Mouse (Mus musculus) heart, embryonic 16.5 days (tissue): ENCODE measurements around the gene Slc34a1. TPM values are rescaled to one million over a fixed set of nuclear protein-coding genes. Genes with fewer than 3 reads are reported as not detected.
A peak's percentile ranks its signal among the peaks of the same experiment; 100 is the strongest.
"Not testable (repeated sequence)": the region's sequence is repeated elsewhere in the genome, so short reads cannot be mapped to it uniquely, and the experiment has no call there.

Source experiments
- ATAC-seq: fragments of 200-750 bp; cut with Nextera tagmentation; replicated peaks from 2 replicates; pipeline ENCODE4 v1.8.0; 2017; ENCODE audit warnings: moderate number of reproducible peaks; ENCODE audit not compliant: insufficient read depth, low FRiP score; ENCODE audit errors: extremely low read depth
- H3K27ac ChIP-seq: fragments of 300-500 bp; sonication (generic); 2 replicates; pipeline ENCODE4 v1.5.1; 2014; ENCODE audit warnings: mild to moderate bottlenecking, low read length, control low read depth, moderate library complexity
- H3K27me3 ChIP-seq: fragments of 300-500 bp; sonication (generic); 2 replicates; pipeline ENCODE4 v1.6.1; 2014; ENCODE audit warnings: low read length, mixed read lengths; ENCODE audit not compliant: control insufficient read depth, insufficient read depth
- H3K36me3 ChIP-seq: fragments of 300-500 bp; sonication (generic); 2 replicates; pipeline ENCODE4 v1.6.1; 2014; ENCODE audit not compliant: control insufficient read depth, insufficient read depth
- H3K4me1 ChIP-seq: fragments of 300-500 bp; sonication (generic); 2 replicates; pipeline ENCODE4 v1.6.1; 2014; ENCODE audit warnings: low read length, mixed read lengths; ENCODE audit not compliant: control insufficient read depth, insufficient read depth
- H3K4me2 ChIP-seq: fragments of 300-500 bp; sonication (generic); 2 replicates; pipeline ENCODE4 v1.6.1; 2014; ENCODE audit warnings: low read depth, mild to moderate bottlenecking, control low read depth, low read length
- H3K4me3 ChIP-seq: fragments of 300-500 bp; sonication (generic); 2 replicates; pipeline ENCODE4 v1.5.1; 2014; ENCODE audit warnings: mild to moderate bottlenecking, control low read depth, low read length
- H3K9ac ChIP-seq: fragments of 300-500 bp; sonication (generic); 2 replicates; pipeline ENCODE4 v1.6.1; 2014; ENCODE audit warnings: low read length, control low read depth
- H3K9me3 ChIP-seq: fragments of 300-500 bp; sonication (generic); replicated peaks from 2 replicates; pipeline ENCODE4 v1.6.1; 2016; ENCODE audit warnings: low read length; ENCODE audit not compliant: control insufficient read depth
- WGBS: fragments of 180-500 bp; shearing (Covaris S2); extraction: QIAGEN DNeasy Blood & Tissue Kit; methylation state at CpG from one replicate; pipeline ENCODE4 v1.1.7; 2014; 5-methylcytosine and 5-hydroxymethylcytosine counted together
- polyA plus RNA-seq: library from polyadenylated mRNA; unstranded; fragments of >200 nt; fragmentation: Nextera tagmentation; extraction: Ambion mirVana; gene quantifications from 2 replicates; pipeline ENCODE4 v1.2.1, GENCODE M21; 2015

Slc34a1 gene
- polyA plus RNA-seq, 1 experiment from 2014 or later, result not detected

- no peak within 1 kb of the TSS for H3K4me3 ChIP-seq
- no peak for ATAC-seq
- no peaks in the 10 kb centered on the region for H3K4me1 ChIP-seq
- H3K36me3 ChIP-seq, result no peaks in the 10 kb centered on the region
- no peak within 1 kb of the TSS for H3K4me2 ChIP-seq
- H3K27me3 ChIP-seq, result peaks cover 18% of the 10 kb centered on the region
- no peak within 1 kb of the TSS for H3K9ac ChIP-seq
- 84% methylated on average over 10 of the region's 10 CpGs for WGBS
- H3K27ac ChIP-seq, result no peak within 1 kb of the TSS
- no peaks in the 10 kb centered on the region for H3K9me3 ChIP-seq
Observed at GRCm38 (mm10) chr13:55426613-55427012, 28.6 kb downstream of the Slc34a1 start, which contains the start of gene F12. Gene F12 (minus strand): TSS chr13:55426793.

GRCm38 (mm10) chr13:55429226-55429888 lies 31.4 kb downstream of the Slc34a1 start:
- WGBS, result 62% methylated on average over 12 of the region's 12 CpGs
- H3K9ac ChIP-seq, result no peak overlapping the region
- ATAC-seq, result 0 out of 2 replicates have a peak, but pooled peaks have one; percentile 45

GRCm38 (mm10) chr13:55430566-55430965 lies 32.6 kb downstream of the Slc34a1 start:
- H3K4me3 ChIP-seq, result no peak overlapping the region
- no peak for ATAC-seq
- no peak overlapping the region for H3K9ac ChIP-seq
- H3K27ac ChIP-seq, result no peak overlapping the region
- no peak overlapping the region for H3K4me2 ChIP-seq
- 78% methylated on average over 2 of the region's 2 CpGs for WGBS
- H3K9me3 ChIP-seq, result no peaks in the 10 kb centered on the region
- no peaks in the 10 kb centered on the region for H3K4me1 ChIP-seq
- 0 out of 2 replicates have a peak, but pooled peaks cover 5% of the 10 kb centered on the region for H3K27me3 ChIP-seq
- no peaks in the 10 kb centered on the region for H3K36me3 ChIP-seq

More at GRCm38 (mm10) chr13:55429226-55429888, 31.4 kb downstream of the Slc34a1 start:
- 0 out of 2 replicates have a peak, but pooled peaks cover 5% of the 10 kb centered on the region for H3K27me3 ChIP-seq
- no peaks in the 10 kb centered on the region for H3K9me3 ChIP-seq
- no peak overlapping the region for H3K4me2 ChIP-seq
- no peak overlapping the region for H3K27ac ChIP-seq
- no peak overlapping the region for H3K4me3 ChIP-seq
- H3K36me3 ChIP-seq, result no peaks in the 10 kb centered on the region
- H3K4me1 ChIP-seq, result no peaks in the 10 kb centered on the region

DNA sequence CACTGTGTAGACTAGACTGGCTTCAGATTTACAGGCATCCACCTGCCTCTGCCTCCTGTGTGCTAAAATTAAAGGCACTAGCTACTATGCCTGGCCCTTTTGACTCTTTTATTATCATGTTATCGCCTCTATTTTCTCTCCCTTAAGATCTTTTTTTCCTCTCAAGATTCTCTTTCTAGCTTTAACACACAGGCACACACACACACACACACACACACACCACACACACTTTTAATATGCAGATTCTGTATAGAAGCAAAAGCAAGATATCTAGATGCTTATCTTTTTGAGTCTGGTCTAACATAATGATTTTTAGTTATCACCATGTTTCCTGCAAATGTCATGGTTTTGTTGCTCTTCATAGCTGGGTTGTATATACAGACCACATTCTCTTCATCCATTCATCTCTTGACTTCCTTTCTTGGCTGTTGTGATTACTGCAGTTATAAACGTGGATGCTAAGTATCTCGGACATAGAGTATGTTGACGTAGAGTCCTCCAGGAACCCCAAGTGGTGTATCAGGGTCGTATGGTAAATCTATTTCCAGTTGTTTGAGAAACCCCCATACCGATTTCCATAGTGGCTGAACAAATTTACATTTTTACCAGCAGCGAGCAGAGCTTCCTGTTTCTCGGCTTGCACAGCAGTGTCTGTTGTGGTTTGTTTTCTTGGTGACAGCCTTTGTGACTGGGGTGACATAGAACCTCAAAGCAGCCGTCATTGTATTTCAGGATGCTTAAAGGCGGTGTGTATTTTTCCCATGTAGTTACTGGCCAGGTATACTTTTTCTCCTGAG lies 34.1 kb downstream of the Slc34a1 start:
- Histone ChIP-seq H3K36me3 (no peaks in the 10 kb centered on the region), H3K4me1 (no peaks in the 10 kb centered on the region), H3K9me3 (no peaks in the 10 kb centered on the region), H3K9ac (no peak overlapping the region), H3K27ac (no peak overlapping the region), H3K27me3 (0 out of 2 replicates have a peak, but pooled peaks cover 4% of the 10 kb centered on the region), H3K4me3 (no peak overlapping the region), H3K4me2 (no peak overlapping the region)
- ATAC-seq, result no peak
- WGBS, result 54% methylated on average over 10 of the region's 10 CpGs

GRCm38 (mm10) chr13:55437111-55437629 lies 39.2 kb downstream of the Slc34a1 start:
- H3K4me3 ChIP-seq, H3K9ac ChIP-seq, H3K27ac ChIP-seq, H3K4me2 ChIP-seq, H3K9me3 ChIP-seq, H3K4me1 ChIP-seq, ATAC-seq, H3K36me3 ChIP-seq, H3K27me3 ChIP-seq: not testable (repeated sequence)
- WGBS, result 79% methylated on average over 15 of the region's 15 CpGs

- ATAC-seq, result no peak
- Histone ChIP-seq H3K4me3 (peak overlapping the region; percentile 89), H3K27ac (peak overlapping the region; percentile 97), H3K9ac (peak overlapping the region; percentile 72), H3K9me3 (no peaks in the 10 kb centered on the region), H3K27me3 (no peaks in the 10 kb centered on the region), H3K4me2 (peak overlapping the region; percentile 86), H3K36me3 (no peaks in the 10 kb centered on the region), H3K4me1 (peaks cover 28% of the 10 kb centered on the region)
- WGBS, result 35% methylated on average over 9 of the region's 9 CpGs
Observed at GRCm38 (mm10) chr13:55443799-55444285, 45.9 kb downstream of the Slc34a1 start.

DNA sequence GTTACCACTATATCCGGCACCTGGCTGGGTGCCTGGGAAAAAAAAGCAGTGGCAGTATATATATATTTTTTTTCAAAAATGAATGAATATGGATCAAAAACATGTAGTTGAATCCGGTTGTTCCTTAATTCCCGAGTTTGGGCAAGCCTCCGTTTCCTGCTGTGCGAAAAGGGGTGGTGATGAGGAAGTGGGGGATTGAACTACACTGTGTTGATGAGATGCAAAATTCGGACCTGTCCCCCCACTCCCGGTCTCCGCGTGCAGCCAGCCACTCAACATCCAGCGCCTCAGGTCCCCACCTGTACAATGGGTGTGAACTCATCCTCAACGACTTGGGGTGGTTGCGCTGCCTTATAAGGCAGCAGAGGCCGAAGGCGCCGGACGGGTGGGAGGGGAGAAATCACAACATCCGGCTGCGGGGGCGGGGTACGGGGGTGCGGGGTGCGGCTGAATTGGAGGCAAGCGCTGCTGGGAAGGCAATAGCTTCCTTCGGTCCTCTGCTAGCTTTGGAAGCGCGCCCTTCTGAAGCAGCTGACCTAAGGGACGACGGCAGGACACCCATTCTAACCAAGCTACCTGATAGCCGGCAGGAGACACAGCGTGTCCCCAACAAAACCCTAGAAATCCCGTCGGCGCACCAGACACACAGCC lies 46.4 kb downstream of the Slc34a1 start:
- Histone ChIP-seq H3K27ac (peak overlapping the region; percentile 97), H3K36me3 (no peaks in the 10 kb centered on the region), H3K4me2 (peak overlapping the region; percentile 86), H3K4me1 (peaks cover 34% of the 10 kb centered on the region), H3K27me3 (no peaks in the 10 kb centered on the region), H3K4me3 (peak overlapping the region; percentile 89), H3K9me3 (no peaks in the 10 kb centered on the region), H3K9ac (peak overlapping the region; percentile 72)
- 1% methylated on average over 33 of the region's 33 CpGs for WGBS
- ATAC-seq, result peak; percentile 76

DNA sequence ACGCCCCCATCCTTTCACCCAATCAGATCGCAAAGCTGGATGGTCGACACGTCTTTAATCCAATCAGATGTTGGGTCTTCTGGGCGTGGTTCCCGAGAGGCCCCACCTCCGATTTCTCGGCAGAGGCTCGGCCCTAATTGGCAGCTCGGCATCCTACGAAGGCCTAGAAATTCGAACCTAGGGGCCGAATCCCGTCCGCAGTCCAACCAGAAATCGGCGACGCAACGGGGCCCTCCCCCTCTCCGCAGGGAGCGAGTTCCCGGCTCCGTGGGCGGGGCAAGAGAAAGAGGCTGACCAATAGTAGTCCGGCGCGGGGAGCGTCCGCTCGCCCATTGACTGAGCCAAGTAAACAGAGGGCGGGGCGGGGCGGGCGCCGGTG lies 46.9 kb downstream of the Slc34a1 start, which contains the start of gene Grk6:
Gene Grk6, plus strand, starts transcription at position 136 of the 379 bp plus-strand sequence.
- H3K9ac ChIP-seq, result peak within 1 kb of the TSS; percentile 97
- peak; percentile 95 for ATAC-seq
- H3K27me3 ChIP-seq, result no peaks in the 10 kb centered on the region
- H3K4me1 ChIP-seq, result peaks cover 39% of the 10 kb centered on the region
- H3K4me3 ChIP-seq, result peak within 1 kb of the TSS; percentile 89
- WGBS, result under 1% methylated on average over 35 of the region's 35 CpGs
- H3K4me2 ChIP-seq, result peak within 1 kb of the TSS; percentile 94
- no peaks in the 10 kb centered on the region; the same call in 1 of the 2 replicates for H3K36me3 ChIP-seq
- peak within 1 kb of the TSS; percentile 97 for H3K27ac ChIP-seq
- H3K9me3 ChIP-seq, result no peaks in the 10 kb centered on the region
